Mouse (Mus musculus) spleen, adult 2 months (tissue): ENCODE data around the gene Dclk1. TPM values are rescaled to one million over a fixed set of nuclear protein-coding genes. Genes with fewer than 3 reads are reported as not detected.

ENCODE experiments used
- DNase-seq, 2 experiments: peaks; one replicate each; pipeline versions ENCODE4 v3.0.0 to v3.0.0-alpha.2; 2012 to 2021; ENCODE audit warnings: low spot score in 2 of 2, low read depth in 1 of 2
- H3K27ac ChIP-seq: fragments of 200-500 bp; 2 replicates; pipeline ENCODE4 v1.5.1; 2012; ENCODE audit warnings: low read length, inconsistent platforms; ENCODE audit not compliant: insufficient read depth
- H3K27me3 ChIP-seq: fragments of 200-500 bp; 2 replicates; pipeline ENCODE4 v1.6.1; 2012; ENCODE audit warnings: mild to moderate bottlenecking, moderate library complexity, low read length, inconsistent platforms; ENCODE audit not compliant: control insufficient read depth, insufficient read depth
- H3K36me3 ChIP-seq: fragments of 200-500 bp; 2 replicates; pipeline ENCODE4 v1.6.1; 2012; ENCODE audit warnings: mild to moderate bottlenecking, low read length, inconsistent platforms; ENCODE audit not compliant: control insufficient read depth, insufficient read depth
- H3K4me1 ChIP-seq: fragments of 200-500 bp; 2 replicates; pipeline ENCODE4 v1.6.1; 2011; ENCODE audit warnings: inconsistent platforms; ENCODE audit not compliant: control insufficient read depth, insufficient read depth, insufficient read length
- H3K4me3 ChIP-seq: fragments of 200-500 bp; 2 replicates; pipeline ENCODE4 v1.5.1; 2011; ENCODE audit warnings: mild to moderate bottlenecking, inconsistent platforms; ENCODE audit not compliant: insufficient read depth, insufficient read length; ENCODE audit errors: extremely low read depth
- CTCF ChIP-seq: fragments of 200-500 bp; IDR thresholded peaks from 2 replicates; pipeline ENCODE4 v1.5.1; 2011; ENCODE audit warnings: mild to moderate bottlenecking, inconsistent platforms; ENCODE audit not compliant: insufficient read depth, insufficient read length, insufficient replicate concordance; ENCODE audit errors: extremely low read depth
- POLR2A ChIP-seq: fragments of 200-500 bp; IDR thresholded peaks from 2 replicates; pipeline ENCODE4 v1.6.1; 2011; ENCODE audit warnings: low read depth, low read length, inconsistent platforms
- WGBS: fragments of 180-500 bp; shearing (Covaris S2); methylation state at CpG from one replicate; pipeline ENCODE4 v1.1.7; 2018; 5-methylcytosine and 5-hydroxymethylcytosine counted together
- polyA plus RNA-seq: library from polyadenylated mRNA; depleted of rRNA; stranded (reverse); fragments of >200 nt; gene quantifications from 2 replicates; pipeline ENCODE4 v1.2.3, GENCODE M21; 2012

The Dclk1 gene
- polyA plus RNA-seq, 1 experiment = 3.0 TPM

DNA sequence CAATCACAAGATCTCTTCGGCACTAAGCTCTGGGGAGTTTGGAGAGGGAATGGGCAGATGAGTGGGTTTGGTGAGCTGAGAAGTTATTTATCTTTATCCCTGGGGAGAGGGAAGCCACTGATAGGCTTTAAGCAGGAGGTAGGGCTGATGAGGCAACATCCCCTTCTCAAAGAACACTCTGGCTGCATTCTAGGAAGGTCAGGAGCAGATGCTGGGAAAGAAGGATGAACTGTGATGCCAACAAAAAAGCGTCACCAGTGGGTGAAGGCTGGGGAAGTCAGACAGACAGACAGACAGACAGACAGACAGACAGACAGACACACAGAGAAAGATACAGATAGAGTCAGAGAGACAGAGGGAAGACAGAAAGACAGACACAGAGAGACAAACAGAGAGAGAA, 304.9 kb downstream of the Dclk1 start:
- no peak for TF ChIP-seq POLR2A
- no peak for TF ChIP-seq CTCF
- WGBS = 85% methylated on average over 2 of the region's 2 CpGs
- DNase-seq = no peak
- Histone ChIP-seq H3K27me3 (no peaks in the 10 kb centered on the region), H3K27ac (no peak overlapping the region), H3K4me3 (no peak overlapping the region), H3K36me3 (no peaks in the 10 kb centered on the region), H3K4me1 (no peaks in the 10 kb centered on the region)

DNA sequence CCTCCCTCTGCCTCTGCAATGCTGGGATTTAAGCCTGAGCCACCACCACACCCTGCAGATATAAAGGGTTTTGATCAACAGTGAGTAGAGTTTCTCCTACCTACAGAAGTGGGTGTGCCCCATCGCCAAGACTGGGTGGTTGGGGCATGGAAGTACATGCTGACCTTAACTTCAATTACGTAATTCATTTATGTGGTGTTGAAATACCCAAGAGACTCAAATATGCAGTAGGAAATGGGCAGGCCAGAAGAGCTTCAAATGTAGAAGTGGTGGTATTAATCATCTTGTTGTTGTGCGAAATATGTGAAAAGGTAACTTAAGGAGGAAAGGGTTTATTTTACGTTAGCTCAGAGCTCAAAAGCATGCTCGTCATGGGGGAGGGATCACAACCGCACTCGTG, 307.2 kb downstream of the Dclk1 start:
- Histone ChIP-seq H3K4me3 (no peak overlapping the region), H3K36me3 (no peaks in the 10 kb centered on the region), H3K27me3 (no peaks in the 10 kb centered on the region), H3K4me1 (no peaks in the 10 kb centered on the region), H3K27ac (no peak overlapping the region)
- TF ChIP-seq POLR2A (no peak), CTCF (no peak)
- no peak for DNase-seq
- 80% methylated on average over 7 of the region's 7 CpGs for WGBS

DNA sequence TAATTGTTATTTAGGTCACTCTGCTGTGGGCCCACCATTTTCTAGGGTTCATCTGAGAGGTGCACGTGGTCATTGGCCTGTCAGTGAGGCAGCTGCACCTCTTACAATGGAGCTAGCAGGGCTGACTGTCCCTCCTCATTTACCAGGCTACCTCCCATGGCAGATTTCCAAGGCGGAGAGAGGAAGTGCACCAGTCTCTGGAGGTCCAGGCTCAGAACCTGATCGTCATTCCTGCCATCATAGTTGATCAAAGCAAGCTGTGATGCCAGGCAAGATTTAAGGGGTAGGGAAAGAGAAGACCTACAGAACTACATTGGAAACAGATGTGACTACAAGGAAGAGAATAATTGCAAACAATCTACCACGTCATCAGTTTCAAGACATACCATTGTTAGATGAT, 308.8 kb downstream of the Dclk1 start:
- DNase-seq = no peak
- no peak overlapping the region for H3K4me3 ChIP-seq
- no peak overlapping the region for H3K27ac ChIP-seq
- no peaks in the 10 kb centered on the region for H3K4me1 ChIP-seq
- WGBS = 82% methylated on average over 4 of the region's 4 CpGs
- no peak for TF ChIP-seq POLR2A
- TF ChIP-seq CTCF = no peak
- no peaks in the 10 kb centered on the region for H3K27me3 ChIP-seq
- H3K36me3 ChIP-seq = no peaks in the 10 kb centered on the region

DNA sequence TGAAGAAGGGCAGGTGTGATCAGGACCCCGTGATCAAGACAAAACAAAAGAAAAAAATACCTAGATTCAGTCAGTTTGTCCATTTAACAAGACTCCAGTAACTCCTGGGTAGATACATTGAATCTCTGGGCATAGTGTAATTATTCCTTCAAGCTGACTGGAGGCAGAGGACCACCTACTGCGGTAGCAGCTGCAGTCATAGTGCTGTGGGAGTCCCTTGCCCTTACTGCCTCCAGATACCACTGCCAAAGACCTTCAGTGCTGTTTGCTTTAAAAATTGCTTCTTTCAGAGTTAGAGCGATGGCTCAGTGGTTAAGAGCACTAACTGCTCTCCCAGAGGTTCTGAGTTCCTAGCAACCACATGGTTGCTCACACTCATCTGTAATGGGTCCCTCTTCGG, 309.7 kb downstream of the Dclk1 start:
- DNase-seq = no peak
- 85% methylated on average over 4 of the region's 4 CpGs for WGBS
- H3K27me3 ChIP-seq = no peaks in the 10 kb centered on the region
- no peak overlapping the region for H3K4me3 ChIP-seq
- H3K36me3 ChIP-seq = no peaks in the 10 kb centered on the region
- H3K27ac ChIP-seq = no peak overlapping the region
- no peak for TF ChIP-seq POLR2A
- TF ChIP-seq CTCF = no peak
- H3K4me1 ChIP-seq = no peaks in the 10 kb centered on the region

DNA sequence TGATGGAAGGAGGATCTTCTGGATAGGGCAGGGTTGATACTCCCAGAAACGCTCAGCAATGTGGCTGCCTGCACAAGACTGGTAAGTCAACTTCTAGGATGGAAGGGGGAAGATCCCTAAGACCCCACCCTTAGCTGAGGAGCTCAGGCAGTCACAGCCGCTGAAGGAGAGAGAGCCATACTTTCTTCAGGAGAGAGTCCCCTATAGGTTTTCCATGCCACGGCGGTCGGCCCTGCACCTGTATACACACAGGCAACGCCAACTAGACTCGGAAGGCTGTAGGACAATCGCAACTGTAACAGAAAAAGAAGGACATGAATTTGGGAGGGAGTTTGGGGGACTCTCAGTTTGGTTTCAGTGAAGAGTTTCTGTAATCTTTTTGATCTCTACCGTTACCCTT, 310.9 kb downstream of the Dclk1 start:
- TF ChIP-seq CTCF (no peak), POLR2A (no peak)
- 95% methylated on average over 9 of the region's 9 CpGs for WGBS
- H3K27ac ChIP-seq = no peak overlapping the region
- H3K36me3 ChIP-seq = no peaks in the 10 kb centered on the region
- H3K4me3 ChIP-seq = no peak overlapping the region
- DNase-seq = no peak
- H3K27me3 ChIP-seq = no peaks in the 10 kb centered on the region
- no peaks in the 10 kb centered on the region for H3K4me1 ChIP-seq

DNA sequence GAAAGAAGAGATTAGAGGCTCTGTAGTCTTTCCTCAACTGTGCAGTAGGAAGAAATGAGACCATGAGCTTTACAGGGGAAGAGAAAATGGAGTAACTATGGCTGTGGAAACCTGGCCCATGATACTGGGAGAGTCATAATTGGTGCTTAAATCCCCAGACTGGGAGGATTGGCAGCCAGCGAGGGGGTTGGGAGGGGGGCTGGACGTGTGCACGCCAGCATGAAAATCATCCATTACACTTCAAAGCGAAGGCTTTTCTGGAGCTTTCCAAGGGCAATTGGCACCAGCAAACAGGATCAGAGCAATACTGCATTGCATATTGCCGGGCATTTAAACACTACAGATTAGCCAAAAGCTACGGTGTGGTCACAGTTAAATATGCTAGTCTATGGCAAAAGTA, 313.7 kb downstream of the Dclk1 start:
- Histone ChIP-seq H3K4me3 (no peak overlapping the region), H3K36me3 (no peaks in the 10 kb centered on the region), H3K4me1 (no peaks in the 10 kb centered on the region), H3K27me3 (no peaks in the 10 kb centered on the region), H3K27ac (no peak overlapping the region)
- TF ChIP-seq POLR2A (no peak), CTCF (no peak)
- WGBS = 93% methylated on average over 6 of the region's 6 CpGs
- DNase-seq = no peak

DNA sequence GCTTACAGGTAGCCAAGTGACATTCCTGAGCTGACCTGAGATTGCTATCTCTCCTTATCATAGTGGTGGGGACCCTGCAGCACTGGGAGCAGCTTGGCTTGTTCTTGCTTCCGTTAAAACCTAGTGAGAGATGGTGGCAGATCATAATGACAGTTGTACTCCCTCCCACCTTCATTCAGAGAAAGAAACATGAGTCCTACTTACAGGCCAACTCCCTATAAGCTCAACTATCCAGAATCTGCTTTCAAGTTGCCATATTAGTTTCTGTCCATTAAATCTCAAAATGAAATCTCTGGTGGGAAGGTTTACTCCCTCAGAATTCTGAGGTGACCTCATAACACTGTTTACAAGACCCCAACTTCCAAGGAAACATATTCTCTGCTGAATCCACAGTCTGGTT, 316.4 kb downstream of the Dclk1 start:
- H3K4me1 ChIP-seq = no peaks in the 10 kb centered on the region
- TF ChIP-seq CTCF (no peak), POLR2A (no peak)

DNA sequence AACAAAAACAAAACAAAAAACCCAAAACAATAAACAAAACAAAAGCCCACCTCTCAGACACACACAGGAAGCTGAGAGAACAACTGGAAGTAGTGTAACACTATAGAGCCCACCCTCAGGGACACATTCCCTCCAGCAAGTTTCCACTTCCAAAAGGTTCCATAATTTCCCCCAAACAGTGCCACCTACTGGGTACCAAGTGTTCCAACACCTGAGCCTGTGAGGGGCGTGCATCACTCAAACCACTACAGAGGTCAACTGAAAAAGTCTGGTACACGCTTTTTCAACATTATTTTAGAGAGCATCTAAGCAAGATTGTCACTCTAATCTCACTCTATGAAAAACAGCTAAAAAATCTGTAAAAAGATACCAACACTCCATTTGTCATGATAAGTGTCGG, 325.3 kb downstream of the Dclk1 start:
- H3K4me3 ChIP-seq = no peak overlapping the region
- no peak overlapping the region for H3K27ac ChIP-seq
- H3K4me1 ChIP-seq = no peaks in the 10 kb centered on the region
- TF ChIP-seq POLR2A (no peak), CTCF (no peak)
- H3K36me3 ChIP-seq = no peaks in the 10 kb centered on the region
- WGBS = 91% methylated on average over 3 of the region's 3 CpGs
- H3K27me3 ChIP-seq = no peaks in the 10 kb centered on the region
- no peak for DNase-seq

More for the DNA sequence above, 316.4 kb downstream of the Dclk1 start:
- Histone ChIP-seq H3K36me3 (no peaks in the 10 kb centered on the region), H3K27ac (no peak overlapping the region), H3K4me3 (no peak overlapping the region), H3K27me3 (no peaks in the 10 kb centered on the region)
- 73% methylated on average over 1 of the region's 1 CpGs for WGBS
- no peak for DNase-seq
